Mouse (Mus musculus) thymus, adult 2 months (tissue): ENCODE measurements around the gene Cars. TPM values are rescaled to one million over a fixed set of nuclear protein-coding genes. Genes with fewer than 3 reads are reported as not detected.

ENCODE experiments used
- DNase-seq: peaks from one replicate; pipeline ENCODE4 v3.0.0; 2021
- H3K27ac ChIP-seq: fragments of 200-500 bp; 2 replicates; pipeline ENCODE4 v1.5.1; 2012; ENCODE audit warnings: low read length, control low read depth; ENCODE audit not compliant: control insufficient read depth, insufficient read depth
- H3K27me3 ChIP-seq: fragments of 200-500 bp; 2 replicates; pipeline ENCODE4 v1.6.1; 2012; ENCODE audit warnings: mild to moderate bottlenecking, low read length, moderate library complexity, mixed read lengths; ENCODE audit not compliant: control insufficient read depth, insufficient read depth
- H3K36me3 ChIP-seq: fragments of 200-500 bp; 2 replicates; pipeline ENCODE4 v1.6.1; 2012; ENCODE audit warnings: mild to moderate bottlenecking, low read length, moderate library complexity; ENCODE audit not compliant: control insufficient read depth, insufficient read depth
- H3K4me1 ChIP-seq: fragments of 200-500 bp; replicated peaks from 2 replicates; pipeline ENCODE4 v1.6.1; 2012; ENCODE audit warnings: low read length; ENCODE audit not compliant: control insufficient read depth, insufficient read depth
- H3K4me3 ChIP-seq: fragments of 200-500 bp; 2 replicates; pipeline ENCODE4 v1.5.1; 2012; ENCODE audit warnings: mild to moderate bottlenecking, low read length, control low read depth, moderate library complexity; ENCODE audit not compliant: control insufficient read depth, insufficient read depth
- CTCF ChIP-seq: fragments of 200-500 bp; IDR thresholded peaks from 2 replicates; pipeline ENCODE4 v1.5.1; 2012; ENCODE audit warnings: mild to moderate bottlenecking, control low read depth, low read length, moderate library complexity, borderline replicate concordance; ENCODE audit not compliant: control insufficient read depth, poor library complexity, insufficient read depth; ENCODE audit errors: extremely low read depth
- POLR2A ChIP-seq: fragments of 200-500 bp; IDR thresholded peaks from 2 replicates; pipeline ENCODE4 v1.6.1; 2012; ENCODE audit warnings: mild to moderate bottlenecking, low read length, control low read depth, moderate library complexity; ENCODE audit not compliant: control insufficient read depth, poor library complexity, insufficient read depth; ENCODE audit errors: extremely low read depth
- whole genome bisulfite sequencing: fragments of 180-500 bp; shearing (Covaris S2); methylation state at CpG from one replicate; pipeline ENCODE4 v1.1.7; 2018; 5-methylcytosine and 5-hydroxymethylcytosine counted together
- polyA plus RNA-seq: library from polyadenylated mRNA; depleted of rRNA; stranded (reverse); fragments of >200 nt; gene quantifications from 2 replicates; pipeline ENCODE4 v1.2.3, GENCODE M21; 2012

Cars gene
- polyA plus RNA-seq, 1 experiment, result 24.5 TPM

DNA sequence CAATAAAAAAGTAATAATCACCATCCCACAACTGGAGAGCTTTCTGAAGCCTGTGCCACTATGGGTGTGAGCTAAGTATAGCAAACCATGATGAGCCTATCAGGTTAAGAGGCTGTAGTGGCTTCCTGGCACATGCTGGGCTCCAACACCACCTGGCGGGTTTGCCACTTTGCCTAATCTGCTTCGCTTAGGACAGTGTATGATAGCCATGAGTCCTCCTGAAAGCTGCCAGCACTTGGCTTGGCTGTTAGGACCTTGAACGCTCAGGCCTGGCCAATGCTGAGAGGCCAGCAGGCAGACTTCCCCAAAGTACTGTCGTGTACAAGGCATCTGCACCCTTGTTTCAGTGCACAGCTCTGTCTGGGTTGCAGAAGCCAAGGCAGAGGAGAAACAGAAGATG lies 11.9 kb downstream of the Cars start:
- WGBS, result 93% methylated on average over 4 of the region's 4 CpGs

DNA sequence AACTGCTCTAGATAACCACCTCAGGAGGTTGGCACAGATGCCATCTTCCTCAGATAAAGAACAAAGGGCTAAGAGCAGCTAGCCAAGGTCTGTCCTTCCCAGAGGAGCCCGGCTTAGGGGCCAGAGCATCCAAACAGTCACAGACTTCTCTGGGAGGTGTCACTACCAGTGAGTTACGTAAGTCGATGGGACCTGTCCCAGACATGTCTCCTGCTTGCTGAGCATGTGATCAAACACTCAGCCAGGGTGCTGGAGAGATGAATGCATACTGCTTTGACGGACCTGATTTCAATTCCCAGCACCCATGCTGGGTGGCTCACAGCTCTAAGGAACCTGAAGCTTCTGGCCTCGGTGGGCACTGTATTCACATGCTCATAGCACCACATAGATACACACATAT lies 12.3 kb downstream of the Cars start:
- Histone ChIP-seq H3K4me1 (no peaks in the 10 kb centered on the region), H3K27ac (no peak overlapping the region), H3K4me3 (no peak overlapping the region), H3K27me3 (no peaks in the 10 kb centered on the region), H3K36me3 (peaks cover 19% of the 10 kb centered on the region; the same call in 1 of the 2 replicates)
- TF ChIP-seq POLR2A (no peak), CTCF (no peak)
- WGBS, result 96% methylated on average over 5 of the region's 5 CpGs
- DNase-seq, result no peak

More for the DNA sequence above, 11.9 kb downstream of the Cars start:
- Histone ChIP-seq H3K27ac (no peak overlapping the region), H3K27me3 (no peaks in the 10 kb centered on the region), H3K36me3 (peaks cover 17% of the 10 kb centered on the region; the same call in 1 of the 2 replicates), H3K4me3 (no peak overlapping the region), H3K4me1 (no peaks in the 10 kb centered on the region)
- DNase-seq, result no peak
- no peak for TF ChIP-seq CTCF
- TF ChIP-seq POLR2A, result no peak

GRCm38 (mm10) chr7:143583956-143584355 lies 15.9 kb downstream of the Cars start:
- TF ChIP-seq CTCF (peak; percentile 72; the same call in 1 of the 2 replicates), POLR2A (no peak)
- DNase-seq, result peak; percentile 71
- WGBS, result 60% methylated on average over 3 of the region's 3 CpGs
- H3K4me1 ChIP-seq, result no peaks in the 10 kb centered on the region
- H3K27ac ChIP-seq, result no peak overlapping the region
- H3K36me3 ChIP-seq, result peaks cover 23% of the 10 kb centered on the region; the same call in 1 of the 2 replicates
- no peaks in the 10 kb centered on the region for H3K27me3 ChIP-seq
- H3K4me3 ChIP-seq, result no peak overlapping the region

DNA sequence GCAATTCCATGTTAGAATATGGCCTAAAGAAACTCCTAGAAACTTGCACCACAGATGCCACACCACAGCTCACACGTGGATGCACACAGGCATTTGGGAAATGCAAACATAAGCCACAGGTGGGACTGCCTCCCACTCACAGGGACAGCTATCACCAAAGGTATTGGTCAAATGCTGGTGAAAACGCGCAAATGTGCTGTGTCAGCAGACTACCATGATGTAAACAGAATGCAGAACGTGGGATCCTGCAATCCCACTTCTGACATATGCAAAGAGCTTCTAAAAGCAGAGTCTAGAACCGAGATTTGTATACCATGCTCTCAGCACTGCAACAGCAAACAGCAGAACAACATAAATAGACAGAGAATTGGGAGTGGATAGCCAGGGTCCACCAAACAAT lies 16.9 kb downstream of the Cars start:
- TF ChIP-seq POLR2A, result no peak
- no peak for TF ChIP-seq CTCF
- H3K27ac ChIP-seq, result no peak overlapping the region
- no peak for DNase-seq
- H3K36me3 ChIP-seq, result peaks cover 23% of the 10 kb centered on the region; the same call in 1 of the 2 replicates
- H3K4me1 ChIP-seq, result no peaks in the 10 kb centered on the region
- no peak overlapping the region for H3K4me3 ChIP-seq
- WGBS, result 95% methylated on average over 5 of the region's 5 CpGs
- H3K27me3 ChIP-seq, result no peaks in the 10 kb centered on the region

- DNase-seq, result no peak
- peaks cover 26% of the 10 kb centered on the region for H3K36me3 ChIP-seq
- H3K4me3 ChIP-seq, result no peak overlapping the region
- H3K4me1 ChIP-seq, result no peaks in the 10 kb centered on the region
- H3K27ac ChIP-seq, result no peak overlapping the region
- TF ChIP-seq POLR2A, result no peak
- TF ChIP-seq CTCF, result no peak
- no peaks in the 10 kb centered on the region for H3K27me3 ChIP-seq
- 98% methylated on average over 11 of the region's 11 CpGs for WGBS
Observed at GRCm38 (mm10) chr7:143575751-143576150, 24.1 kb downstream of the Cars start.

DNA sequence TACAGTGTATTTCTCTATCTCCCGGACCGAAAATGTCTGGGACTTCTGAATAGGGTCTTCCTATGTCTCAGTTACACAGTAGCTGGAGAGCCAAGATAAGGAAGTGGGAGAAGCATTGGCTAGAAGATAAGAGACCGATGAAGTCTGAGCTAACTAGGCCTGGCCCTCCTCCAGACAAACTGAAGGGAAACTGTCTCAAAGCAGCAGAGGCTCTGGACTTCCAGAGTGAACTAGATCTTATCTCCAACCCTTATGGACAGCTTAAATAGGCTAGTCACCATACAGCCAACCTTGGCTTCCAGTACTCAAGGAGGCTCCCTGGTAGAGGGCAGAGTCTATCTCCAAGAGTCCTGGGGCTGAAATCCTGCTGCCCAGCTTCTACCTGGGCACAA lies 34.2 kb downstream of the Cars start:
- no peaks in the 10 kb centered on the region for H3K4me1 ChIP-seq
- 71% methylated on average over 3 of the region's 3 CpGs for WGBS
- peaks cover 44% of the 10 kb centered on the region for H3K36me3 ChIP-seq

More for the DNA sequence above, 34.2 kb downstream of the Cars start:
- TF ChIP-seq CTCF (no peak), POLR2A (no peak)
- Histone ChIP-seq H3K4me3 (no peak overlapping the region), H3K27me3 (no peaks in the 10 kb centered on the region), H3K27ac (no peak overlapping the region)
- DNase-seq, result no peak
